Mouse (Mus musculus) right cerebral cortex, postnatal 4 days (tissue): Measurements from ENCODE around the gene Pde4c.
A peak's percentile ranks its signal among the peaks of the same experiment; 100 is the strongest.

Source experiments
- DNase-seq: peaks from one replicate; pipeline ENCODE4 v3.0.0-alpha.2; 2022

The Pde4c gene

DNA sequence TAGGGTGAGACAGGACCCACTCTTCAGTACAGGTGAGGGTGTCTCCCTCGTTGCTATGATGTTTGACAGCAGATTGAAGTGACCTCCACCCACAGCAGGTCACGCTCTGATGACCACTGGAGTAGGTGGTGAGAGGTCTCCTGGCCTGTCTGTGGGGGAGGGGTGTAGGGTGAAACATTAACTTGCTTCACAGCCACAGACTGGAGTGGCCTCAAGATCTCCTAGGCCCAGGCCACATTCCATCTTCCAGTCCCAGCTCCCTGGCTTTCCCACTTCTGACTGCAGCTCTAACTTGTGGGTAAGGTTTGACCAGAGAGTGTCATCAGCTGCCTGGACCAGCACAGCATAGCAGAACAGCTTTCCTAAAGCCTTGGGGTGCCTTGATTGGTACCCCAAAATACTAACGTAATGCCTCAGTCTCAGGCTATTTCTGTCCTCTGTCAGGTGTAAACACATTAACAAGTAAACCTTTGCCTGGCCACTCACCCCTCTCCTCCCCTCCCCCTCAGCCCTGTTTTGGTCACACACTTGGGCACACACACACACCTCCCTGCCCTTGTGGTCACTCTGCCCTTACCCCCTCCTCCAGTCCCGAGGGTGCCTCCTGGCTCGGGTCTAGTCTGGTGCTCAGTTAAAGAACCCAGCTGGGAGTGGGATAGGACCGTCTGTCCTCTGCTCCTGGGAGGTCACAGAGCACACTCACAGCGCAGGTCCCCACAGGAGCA, at the start of gene Pde4c:
TSS of gene Pde4c (plus strand) at position 235 of the 725 bp plus-strand sequence.
- DNase-seq, result no peak

GRCm38 (mm10) chr8:70674109-70674508, 49.4 kb upstream of the Pde4c start:
- DNase-seq, result no peak

- DNase-seq, result no peak
Measured at GRCm38 (mm10) chr8:70674716-70675115, 48.8 kb upstream of the Pde4c start.

- DNase-seq, result no peak
Measured at GRCm38 (mm10) chr8:70675336-70675735, 48.2 kb upstream of the Pde4c start.

DNA sequence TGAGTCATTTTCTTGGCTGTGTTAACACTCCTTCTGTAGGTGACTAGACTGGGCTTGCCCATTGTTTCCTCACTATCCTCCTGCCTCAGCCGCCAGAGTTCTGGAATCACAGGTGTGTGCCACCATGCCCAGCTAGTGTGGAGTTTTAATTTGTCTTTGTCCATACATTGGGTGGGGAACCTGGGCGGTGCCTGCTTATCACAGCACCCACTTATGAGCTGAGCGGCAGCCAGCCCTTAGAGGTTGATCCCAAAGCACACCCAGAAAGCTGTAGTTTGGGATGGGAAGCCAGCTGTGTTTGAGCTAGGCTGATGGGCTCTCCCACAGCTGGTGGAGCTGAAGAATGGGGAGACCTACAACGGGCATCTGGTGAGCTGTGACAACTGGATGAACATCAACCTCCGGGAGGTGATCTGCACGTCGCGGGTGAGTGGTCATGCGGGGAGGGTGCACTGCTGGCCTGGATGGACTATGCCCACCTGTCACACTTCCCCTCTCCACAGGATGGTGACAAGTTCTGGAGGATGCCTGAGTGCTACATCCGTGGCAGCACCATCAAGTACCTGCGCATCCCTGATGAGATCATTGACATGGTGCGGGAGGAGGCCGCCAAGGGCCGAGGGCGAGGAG, 46.0 kb upstream of the Pde4c start:
- no peak for DNase-seq

DNA sequence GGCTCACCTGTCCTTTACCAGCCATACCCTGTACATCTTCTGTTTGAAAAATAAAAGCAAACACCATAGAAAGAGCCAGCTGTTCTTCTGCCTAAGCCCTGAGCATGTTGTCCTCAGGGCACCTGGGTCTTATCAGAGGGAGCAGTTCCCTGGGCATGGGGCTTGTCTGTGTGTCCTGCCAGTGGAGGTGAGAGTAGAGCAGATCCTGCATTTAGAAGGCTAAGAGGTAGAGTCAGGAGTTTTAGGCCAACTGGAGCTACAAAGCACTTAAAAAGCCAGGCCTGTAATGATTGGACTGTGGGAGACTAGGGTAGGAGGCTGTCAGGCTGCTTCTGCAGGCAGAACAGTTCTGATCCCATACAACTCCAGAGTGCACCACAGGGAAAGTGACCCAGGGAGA, 44.8 kb upstream of the Pde4c start:
- no peak for DNase-seq

GRCm38 (mm10) chr8:70679404-70679803, 44.1 kb upstream of the Pde4c start:
- DNase-seq, result no peak

DNA sequence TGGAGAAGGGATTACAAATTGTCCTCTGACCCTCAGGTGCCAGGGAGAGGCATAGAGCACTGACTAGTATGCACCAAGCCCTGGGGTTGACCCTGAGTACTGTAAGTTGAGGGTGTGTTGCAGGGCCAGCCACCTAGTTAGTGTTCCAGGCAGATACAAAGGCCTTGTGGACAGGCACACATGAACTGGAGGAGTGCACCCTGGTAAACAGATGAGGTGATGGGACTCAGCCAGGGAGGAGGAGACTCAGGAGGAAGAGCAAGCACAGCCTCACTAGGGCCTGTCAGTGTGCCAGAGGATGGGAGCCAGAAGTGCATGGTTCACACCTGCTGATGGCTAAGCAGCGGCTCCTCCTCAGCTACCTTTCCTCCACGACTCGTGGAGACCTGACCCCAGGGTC, 43.5 kb upstream of the Pde4c start:
- no peak for DNase-seq

GRCm38 (mm10) chr8:70681410-70681809, 42.1 kb upstream of the Pde4c start:
- DNase-seq, result no peak

GRCm38 (mm10) chr8:70682193-70682592, 41.3 kb upstream of the Pde4c start:
- no peak for DNase-seq

GRCm38 (mm10) chr8:70682692-70683091, 40.8 kb upstream of the Pde4c start:
- no peak for DNase-seq

GRCm38 (mm10) chr8:70684291-70684690, 39.2 kb upstream of the Pde4c start:
- no peak for DNase-seq

GRCm38 (mm10) chr8:70687576-70687975, 35.9 kb upstream of the Pde4c start:
- no peak for DNase-seq

DNA sequence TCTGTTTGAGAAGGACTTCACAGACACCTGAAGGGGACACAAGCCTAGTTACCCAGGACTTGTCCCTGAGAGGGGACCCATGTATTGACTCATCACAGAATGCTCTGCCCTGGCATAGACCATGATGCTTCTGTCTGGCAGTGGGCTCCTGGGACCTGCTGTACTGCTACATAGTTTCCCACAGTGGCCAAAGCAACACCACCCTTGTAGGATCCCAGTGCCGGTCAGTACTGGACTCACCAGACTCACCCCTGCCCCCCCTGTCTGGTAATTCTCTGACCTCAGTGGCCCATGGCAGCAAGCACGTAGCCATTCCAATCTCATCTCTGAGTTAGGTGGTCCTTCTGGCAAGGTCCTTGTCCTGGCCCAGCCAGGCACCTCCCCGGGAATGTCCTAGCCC, 35.4 kb upstream of the Pde4c start:
- DNase-seq, result no peak

DNA sequence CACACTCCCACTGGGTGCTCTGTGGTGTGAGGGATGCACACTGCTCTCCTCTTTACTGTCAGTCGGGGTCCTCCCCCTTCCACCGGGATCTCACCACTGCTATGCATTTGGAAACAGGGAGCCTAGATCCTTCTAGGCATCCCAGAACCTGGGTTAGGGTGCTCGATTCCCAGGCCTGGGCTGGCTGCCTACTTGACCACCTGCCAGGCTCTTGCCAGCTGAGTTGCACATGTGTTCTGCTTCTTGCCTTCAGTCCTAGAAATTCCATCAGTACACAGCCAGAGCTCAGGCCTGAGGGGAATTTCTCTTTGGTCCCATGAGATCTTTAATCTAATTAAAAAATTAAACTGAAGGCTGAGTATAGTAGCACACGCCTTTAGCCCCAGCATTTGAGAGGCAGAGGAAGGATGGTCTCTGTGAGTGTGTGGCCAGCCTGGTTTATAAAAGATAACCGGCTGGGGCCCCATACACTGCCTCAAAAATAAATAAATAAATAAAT, 33.6 kb upstream of the Pde4c start:
- DNase-seq, result no peak

DNA sequence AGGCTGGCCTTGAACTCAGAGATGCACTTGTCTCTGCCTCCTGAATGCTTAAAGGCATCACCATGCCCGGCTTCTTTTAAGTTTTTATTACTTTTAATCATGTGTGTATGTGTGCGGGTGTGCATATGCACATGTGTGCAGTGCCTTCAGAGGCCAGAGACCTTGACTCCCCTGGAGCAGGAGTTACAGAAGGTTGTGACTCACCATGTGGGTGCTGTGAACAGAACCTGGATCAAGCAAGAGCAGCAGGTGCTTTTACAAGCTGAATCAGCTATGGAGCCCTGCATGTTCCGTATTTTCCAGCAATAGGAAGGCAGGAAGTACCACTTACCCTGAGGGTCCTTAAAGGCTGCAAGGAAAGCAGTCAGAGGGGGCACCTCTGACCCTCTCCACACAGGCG, 32.3 kb upstream of the Pde4c start:
- no peak for DNase-seq

GRCm38 (mm10) chr8:70691727-70692231, 31.7 kb upstream of the Pde4c start:
- DNase-seq, result peak; percentile 62

- DNase-seq, result no peak
Measured at GRCm38 (mm10) chr8:70693636-70694035, 29.9 kb upstream of the Pde4c start.

DNA sequence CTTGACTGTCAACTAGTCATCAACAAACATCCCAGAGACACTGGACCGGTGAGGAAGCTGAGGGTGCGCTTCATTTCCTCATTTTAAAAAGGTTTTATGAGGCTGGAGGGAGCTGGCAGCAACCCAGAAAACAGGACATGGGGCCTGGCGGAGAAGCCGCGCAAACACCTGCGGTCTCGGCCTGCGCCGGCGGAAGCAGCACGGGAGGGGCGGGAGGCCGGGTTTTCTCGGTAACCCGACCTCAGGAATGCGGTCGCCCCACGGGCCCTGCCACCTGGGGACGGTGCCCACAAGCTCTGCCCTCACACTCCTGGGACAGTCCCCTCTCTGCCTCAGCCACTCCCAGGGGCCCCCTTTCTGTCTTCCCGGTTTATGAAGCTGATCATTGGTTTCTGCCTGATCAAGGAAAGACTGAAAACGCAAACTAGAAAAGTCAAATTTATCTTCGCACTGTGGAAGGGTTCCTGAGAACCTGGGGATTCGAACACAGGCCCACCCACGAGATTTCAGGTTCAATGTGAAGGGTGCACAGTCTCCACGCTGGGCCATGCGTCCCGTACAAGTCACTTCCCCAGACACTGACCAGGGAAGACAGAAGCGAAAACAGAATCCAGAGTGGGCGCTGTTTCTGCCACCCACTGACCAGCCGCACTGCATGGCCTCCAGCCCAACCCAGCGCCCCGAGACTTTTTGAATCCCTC, 28.1 kb upstream of the Pde4c start:
- no peak for DNase-seq

DNA sequence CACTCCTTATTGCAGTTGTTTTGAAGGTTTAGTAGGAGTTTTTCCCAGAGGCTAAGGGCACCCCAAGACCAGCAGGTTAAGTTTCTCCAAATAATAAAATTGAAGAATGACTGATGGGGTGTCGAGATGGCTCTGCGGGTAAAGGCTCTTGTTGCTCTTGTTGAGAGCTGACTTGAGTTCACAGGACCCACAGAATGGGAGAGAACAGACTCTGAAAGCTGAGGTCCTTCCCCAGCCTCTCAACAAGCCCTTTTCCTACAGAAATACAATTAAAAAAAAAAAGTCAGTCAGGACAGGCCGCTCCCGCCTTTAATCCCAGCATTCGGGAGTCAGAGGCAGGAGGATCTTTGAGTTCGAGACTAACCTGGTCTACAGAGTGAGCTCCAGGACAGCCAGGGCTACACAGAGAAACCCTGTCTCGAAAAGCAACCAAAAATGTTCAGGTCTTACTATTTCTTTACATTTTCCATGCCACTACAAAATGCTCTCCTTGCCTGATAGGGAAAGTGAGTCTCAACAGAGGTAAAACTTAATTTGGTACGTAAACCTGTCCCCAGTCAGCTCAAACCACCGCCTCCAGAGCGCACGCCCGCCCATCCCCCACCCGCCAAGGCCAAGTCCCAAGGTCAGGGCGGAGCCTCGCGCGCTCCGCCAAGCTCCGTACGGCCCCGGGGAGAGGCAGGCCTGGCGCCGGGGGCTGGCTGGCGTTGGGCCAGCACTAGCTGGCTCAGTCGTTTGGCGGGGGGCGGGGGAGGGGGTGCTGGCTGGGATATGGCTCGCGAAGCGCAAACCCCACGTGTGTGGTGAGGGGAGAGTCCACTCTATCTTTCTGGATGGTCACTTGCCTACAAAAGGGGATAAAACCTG, 27.3 kb upstream of the Pde4c start:
- DNase-seq, result peak; percentile 65

DNA sequence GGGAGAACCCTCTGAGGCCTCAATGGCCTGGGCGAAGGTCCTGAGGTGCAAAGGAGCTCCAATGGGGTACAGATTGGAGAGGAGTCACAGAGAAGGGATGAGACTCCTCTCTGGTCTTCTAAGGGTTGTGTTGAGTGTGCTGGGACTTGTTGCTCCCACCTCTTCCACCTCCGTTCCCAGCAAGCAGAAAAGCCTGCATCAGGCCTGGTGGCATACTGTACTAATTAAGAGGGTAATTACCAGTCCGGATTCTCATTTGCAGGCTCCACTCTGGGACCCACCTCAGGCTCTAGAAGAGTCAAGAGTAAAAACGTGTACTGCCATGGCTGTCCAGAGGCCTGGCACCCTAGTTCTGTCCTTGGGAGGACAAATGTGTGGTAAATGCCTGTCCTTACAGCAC, 26.6 kb upstream of the Pde4c start:
- no peak for DNase-seq

DNA sequence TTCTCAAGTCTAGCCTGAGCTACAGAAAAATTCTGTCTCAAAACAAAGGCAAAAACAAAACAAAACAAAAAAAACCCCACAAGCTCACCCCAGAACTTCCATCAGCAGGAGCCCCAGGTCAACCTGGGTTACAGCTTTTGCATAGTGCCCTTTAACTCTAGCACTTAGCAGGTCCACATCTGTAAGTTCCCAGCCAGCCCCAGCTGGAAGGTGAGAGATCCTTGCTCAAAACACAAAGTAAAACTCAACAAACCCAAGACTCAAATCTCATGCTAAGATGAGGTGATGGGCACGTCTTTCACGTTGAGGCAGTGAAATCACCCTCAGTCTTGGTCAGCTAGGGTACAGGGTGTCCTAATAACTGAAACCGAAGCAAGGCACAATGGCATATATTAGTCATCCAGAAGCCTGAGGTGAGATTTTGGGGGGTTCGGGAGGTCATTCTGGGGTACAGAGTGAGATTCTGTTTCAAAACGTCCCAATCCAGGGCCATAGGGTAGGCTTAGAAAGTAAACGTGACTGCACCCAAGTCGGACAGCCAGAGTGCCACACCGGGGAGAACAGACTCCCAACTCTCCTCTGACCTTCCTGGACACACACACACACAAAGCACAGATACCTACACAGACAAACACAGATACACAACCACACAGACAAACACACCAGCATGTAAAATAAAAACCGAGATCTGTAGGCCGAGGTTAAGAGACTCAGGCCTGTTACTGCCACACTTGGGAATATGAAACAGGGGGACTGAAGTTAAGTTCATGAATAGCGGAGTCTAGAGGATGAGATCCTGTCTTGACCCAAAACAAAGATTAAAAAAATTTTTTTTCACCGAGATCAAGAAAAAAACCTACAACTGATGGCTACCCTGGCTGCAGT, 25.9 kb upstream of the Pde4c start:
- no peak for DNase-seq
